Mouse (Mus musculus): Measurements from ENCODE around the gene Apol6.
A peak's percentile ranks its signal among the peaks of the same experiment; 100 is the strongest.

DNA sequence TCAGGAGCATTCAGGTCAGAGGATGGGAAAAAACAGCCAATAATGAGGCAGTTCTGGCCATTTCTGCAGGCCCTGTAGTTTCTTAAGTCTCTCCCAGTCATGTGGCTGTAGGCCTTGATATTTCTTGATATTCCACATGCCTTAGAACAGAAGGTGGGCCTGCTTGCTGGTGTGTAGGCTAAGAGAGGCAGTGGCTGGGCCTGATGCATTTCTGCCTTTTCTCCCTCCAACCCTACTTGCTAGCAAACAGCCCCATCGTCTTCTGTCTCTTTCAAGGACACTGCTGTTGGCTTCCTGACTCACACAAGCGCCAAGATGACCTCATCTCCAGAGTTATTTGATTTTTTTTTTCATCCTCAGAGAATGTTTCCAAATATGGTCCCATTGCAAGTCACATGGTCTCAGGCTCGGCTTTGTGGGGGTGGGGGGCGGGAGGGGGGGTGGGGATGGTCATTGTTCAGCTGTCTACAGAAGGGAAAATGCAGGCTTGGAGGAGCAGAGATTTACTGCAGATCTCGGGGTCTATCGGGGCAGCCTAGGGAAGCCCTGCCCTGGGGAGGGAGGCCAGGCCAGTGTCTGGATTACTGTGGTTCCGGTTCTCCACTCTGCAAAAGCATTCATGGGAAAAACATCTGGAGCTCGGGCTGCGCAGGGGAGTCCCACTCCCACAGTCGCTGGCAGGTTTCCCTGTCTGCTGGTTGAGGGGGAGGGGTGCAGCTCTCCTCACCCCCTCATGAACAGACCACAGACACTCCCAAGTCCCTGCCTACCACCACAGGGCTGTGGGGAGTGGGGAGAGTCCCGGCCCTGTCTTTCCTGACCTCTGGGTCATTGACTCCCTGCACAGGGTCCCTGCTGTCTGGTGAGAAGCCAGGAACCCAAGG lies 7.0 kb upstream of the Apol6 start:
- TF ChIP-seq MYOD1 (IDR thresholded peaks at IDR 0.05; ENCODE audit: control insufficient read depth, insufficient read length, low read depth): peak; percentile 38
- TF ChIP-seq CTCF (IDR thresholded peaks at IDR 0.05; ENCODE audit: control insufficient read depth, insufficient read depth, insufficient read length): no peak
- TF ChIP-seq FOSL1 (IDR thresholded peaks at IDR 0.05; ENCODE audit: insufficient read depth, low read length, poor library complexity, severe bottlenecking): no peak
- no peak for TF ChIP-seq MYOG (IDR thresholded peaks at IDR 0.05; ENCODE audit: control insufficient read depth, extremely low read depth, insufficient read length)

All from C2C12 (cell line).